Mouse (Mus musculus) midbrain, embryonic 12.5 days (tissue): Measurements from ENCODE around the gene Arhgap17. TPM values are rescaled to one million over a fixed set of nuclear protein-coding genes. Genes with fewer than 3 reads are reported as not detected.

Experiments used
- ATAC-seq: fragments of 200-750 bp; cut with Nextera tagmentation; 2 replicates; pipeline ENCODE4 v1.8.0; 2017; ENCODE audit warnings: low read depth, moderate TSS enrichment, moderate library complexity; ENCODE audit not compliant: low FRiP score
- H3K27ac ChIP-seq: fragments of 300-500 bp; sonication (generic); replicated peaks from 2 replicates; pipeline ENCODE4 v1.5.1; 2016; ENCODE audit warnings: mild to moderate bottlenecking
- H3K27me3 ChIP-seq: fragments of 300-500 bp; sonication (generic); 2 replicates; pipeline ENCODE4 v1.6.1; 2016; ENCODE audit warnings: mild to moderate bottlenecking
- H3K36me3 ChIP-seq: fragments of 300-500 bp; sonication (generic); 2 replicates; pipeline ENCODE4 v1.6.1; 2016
- H3K4me1 ChIP-seq: fragments of 300-500 bp; sonication (generic); 2 replicates; pipeline ENCODE4 v1.6.1; 2016
- H3K4me2 ChIP-seq: fragments of 300-500 bp; sonication (generic); replicated peaks from 2 replicates; pipeline ENCODE4 v1.6.1; 2016; ENCODE audit warnings: mild to moderate bottlenecking, moderate library complexity
- H3K4me3 ChIP-seq: fragments of 300-500 bp; sonication (generic); 2 replicates; pipeline ENCODE4 v1.5.1; 2016; ENCODE audit warnings: mild to moderate bottlenecking
- H3K9ac ChIP-seq: fragments of 300-500 bp; sonication (generic); replicated peaks from 2 replicates; pipeline ENCODE4 v1.6.1; 2016; ENCODE audit warnings: mild to moderate bottlenecking, moderate library complexity
- H3K9me3 ChIP-seq: fragments of 300-500 bp; sonication (generic); 2 replicates; pipeline ENCODE4 v1.6.1; 2016; ENCODE audit warnings: mild to moderate bottlenecking
- WGBS: fragments of 180-500 bp; shearing (Covaris S2); methylation state at CpG from one replicate; pipeline ENCODE4 v1.1.7; 2016; 5-methylcytosine and 5-hydroxymethylcytosine counted together
- polyA plus RNA-seq: library from polyadenylated mRNA; unstranded; fragments of >200 nt; fragmentation: Nextera tagmentation; extraction: Ambion mirVana; gene quantifications from 2 replicates; pipeline ENCODE4 v1.2.1, GENCODE M21; 2016

Gene Arhgap17
- polyA plus RNA-seq, 1 experiment from 2014 or later, result 25.7 TPM

GRCm38 (mm10) chr7:123367218-123368150 lies 2.2 kb downstream of the Arhgap17 start:
- H3K27me3 ChIP-seq, result no peaks in the 10 kb centered on the region; the same call in 1 of the 2 replicates
- H3K9me3 ChIP-seq, result no peaks in the 10 kb centered on the region
- H3K4me2 ChIP-seq, result peak overlapping the region; percentile 81
- no peak for ATAC-seq
- H3K4me3 ChIP-seq, result no peak overlapping the region
- H3K36me3 ChIP-seq, result no peaks in the 10 kb centered on the region
- H3K9ac ChIP-seq, result peak overlapping the region; percentile 87; the same call in 1 of the 2 replicates
- no peak overlapping the region for H3K27ac ChIP-seq
- WGBS, result 86% methylated on average over 16 of the region's 16 CpGs
- H3K4me1 ChIP-seq, result peaks cover 33% of the 10 kb centered on the region

GRCm38 (mm10) chr7:123366806-123367205 lies 2.9 kb downstream of the Arhgap17 start:
- ATAC-seq, result no peak
- H3K4me3 ChIP-seq, result no peak overlapping the region
- H3K4me1 ChIP-seq, result peaks cover 33% of the 10 kb centered on the region
- 78% methylated on average over 8 of the region's 8 CpGs for WGBS
- no peaks in the 10 kb centered on the region for H3K36me3 ChIP-seq
- no peak overlapping the region for H3K9ac ChIP-seq
- no peaks in the 10 kb centered on the region for H3K9me3 ChIP-seq
- no peak overlapping the region for H3K27ac ChIP-seq
- no peaks in the 10 kb centered on the region; the same call in 1 of the 2 replicates for H3K27me3 ChIP-seq
- no peak overlapping the region for H3K4me2 ChIP-seq

DNA sequence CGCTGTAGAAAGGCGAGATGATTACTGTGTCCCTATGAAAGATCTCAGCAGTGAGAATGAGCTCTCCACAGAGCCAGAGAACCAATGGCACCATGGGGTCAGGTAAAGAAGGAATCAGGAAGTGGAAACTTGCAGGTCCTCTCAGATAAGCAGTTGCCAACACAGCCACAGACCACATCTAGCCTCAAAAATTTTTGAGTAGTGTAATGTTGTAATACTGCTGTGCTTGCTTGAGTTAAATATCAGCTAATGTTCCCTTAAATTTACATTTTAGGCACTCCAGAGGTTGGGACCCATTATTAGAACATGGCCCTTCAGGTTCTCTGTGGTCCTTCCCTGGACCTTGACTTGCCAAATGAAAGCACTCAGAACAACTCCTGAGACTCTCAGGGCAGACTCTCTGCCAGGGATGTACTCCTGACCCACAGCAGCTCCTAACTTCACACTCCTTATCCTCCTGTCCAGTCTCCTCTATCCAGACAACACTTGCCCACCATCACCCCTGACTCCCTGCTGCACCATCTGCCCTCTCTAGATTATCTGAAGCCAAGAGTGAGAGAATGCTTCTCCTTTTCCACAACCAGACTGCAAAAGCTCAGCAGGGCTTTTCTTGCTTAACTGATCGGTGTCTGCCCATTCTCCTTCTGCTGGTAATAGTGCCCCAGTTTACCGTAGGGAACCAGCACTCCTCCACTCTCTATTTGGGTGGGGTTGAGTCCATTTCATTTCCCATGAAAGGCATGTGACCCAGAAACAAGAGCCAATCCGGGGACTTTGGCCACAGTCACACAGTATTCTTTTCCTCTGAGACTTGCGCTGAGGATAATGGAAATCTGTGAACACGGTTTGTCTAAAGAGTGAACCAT lies 3.6 kb downstream of the Arhgap17 start:
- Histone ChIP-seq H3K36me3 (no peaks in the 10 kb centered on the region), H3K9ac (no peak overlapping the region), H3K4me3 (no peak overlapping the region), H3K27me3 (no peaks in the 10 kb centered on the region), H3K9me3 (no peaks in the 10 kb centered on the region), H3K27ac (no peak overlapping the region), H3K4me1 (peaks cover 33% of the 10 kb centered on the region), H3K4me2 (no peak overlapping the region)
- ATAC-seq, result no peak
- 88% methylated on average over 7 of the region's 7 CpGs for WGBS

- Histone ChIP-seq H3K27ac (no peak overlapping the region), H3K9ac (no peak overlapping the region), H3K4me3 (no peak overlapping the region), H3K36me3 (no peaks in the 10 kb centered on the region), H3K27me3 (no peaks in the 10 kb centered on the region), H3K9me3 (no peaks in the 10 kb centered on the region), H3K4me1 (peaks cover 32% of the 10 kb centered on the region), H3K4me2 (no peak overlapping the region)
- ATAC-seq, result no peak
- WGBS, result 94% methylated on average over 8 of the region's 8 CpGs
Measured at GRCm38 (mm10) chr7:123363971-123364370, 5.7 kb downstream of the Arhgap17 start.

- H3K4me1 ChIP-seq, result peaks cover 20% of the 10 kb centered on the region
- no peak overlapping the region for H3K9ac ChIP-seq
- no peak for ATAC-seq
- no peaks in the 10 kb centered on the region for H3K36me3 ChIP-seq
- no peak overlapping the region for H3K4me3 ChIP-seq
- H3K4me2 ChIP-seq, result no peak overlapping the region
- H3K27ac ChIP-seq, result no peak overlapping the region
- H3K9me3 ChIP-seq, result no peaks in the 10 kb centered on the region
- 93% methylated on average over 3 of the region's 3 CpGs for WGBS
- no peaks in the 10 kb centered on the region for H3K27me3 ChIP-seq
Measured at GRCm38 (mm10) chr7:123362806-123363205, 6.9 kb downstream of the Arhgap17 start.

- peaks cover 6% of the 10 kb centered on the region for H3K4me1 ChIP-seq
- H3K4me3 ChIP-seq, result no peak overlapping the region
- no peaks in the 10 kb centered on the region for H3K36me3 ChIP-seq
- whole genome bisulfite sequencing, result 92% methylated on average over 7 of the region's 7 CpGs
- H3K4me2 ChIP-seq, result no peak overlapping the region
- no peak overlapping the region for H3K27ac ChIP-seq
- no peaks in the 10 kb centered on the region for H3K9me3 ChIP-seq
- H3K9ac ChIP-seq, result no peak overlapping the region
- ATAC-seq, result no peak
- H3K27me3 ChIP-seq, result no peaks in the 10 kb centered on the region
Measured at GRCm38 (mm10) chr7:123361229-123361980, 8.3 kb downstream of the Arhgap17 start.

GRCm38 (mm10) chr7:123360185-123360584 lies 9.5 kb downstream of the Arhgap17 start:
- Histone ChIP-seq H3K4me1 (peaks cover 4% of the 10 kb centered on the region), H3K27me3 (no peaks in the 10 kb centered on the region), H3K4me3 (no peak overlapping the region), H3K9me3 (no peaks in the 10 kb centered on the region), H3K36me3 (no peaks in the 10 kb centered on the region), H3K27ac (no peak overlapping the region), H3K4me2 (no peak overlapping the region), H3K9ac (no peak overlapping the region)
- 89% methylated on average over 5 of the region's 5 CpGs for WGBS
- ATAC-seq, result no peak

DNA sequence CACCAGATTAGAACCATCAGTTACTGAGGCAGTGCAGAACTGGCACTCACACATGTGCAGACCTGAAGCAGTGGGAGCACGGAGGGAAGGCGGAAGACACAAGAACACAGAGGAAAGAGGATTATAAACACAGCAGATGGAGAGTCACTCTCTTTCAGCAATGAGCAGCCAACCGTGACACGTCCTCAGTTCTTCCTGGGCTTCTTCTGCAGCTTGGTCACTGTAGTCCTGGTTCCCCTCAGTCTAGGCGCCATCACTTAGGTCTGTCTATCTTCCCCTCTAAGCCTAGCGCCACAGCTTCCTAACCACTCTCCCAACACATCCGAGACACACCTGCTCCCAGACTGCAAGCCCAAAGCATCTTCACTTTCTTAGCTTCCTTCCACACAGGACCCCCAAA lies 10.6 kb downstream of the Arhgap17 start:
- H3K27me3 ChIP-seq, result no peaks in the 10 kb centered on the region
- WGBS, result 50% methylated on average over 7 of the region's 7 CpGs
- H3K9me3 ChIP-seq, result no peaks in the 10 kb centered on the region
- H3K4me3 ChIP-seq, result no peak overlapping the region
- ATAC-seq, result 0 out of 2 replicates have a peak, but pooled peaks have one; percentile 41
- H3K36me3 ChIP-seq, result no peaks in the 10 kb centered on the region
- no peak overlapping the region for H3K27ac ChIP-seq
- peaks cover 4% of the 10 kb centered on the region for H3K4me1 ChIP-seq
- H3K4me2 ChIP-seq, result no peak overlapping the region
- no peak overlapping the region for H3K9ac ChIP-seq

DNA sequence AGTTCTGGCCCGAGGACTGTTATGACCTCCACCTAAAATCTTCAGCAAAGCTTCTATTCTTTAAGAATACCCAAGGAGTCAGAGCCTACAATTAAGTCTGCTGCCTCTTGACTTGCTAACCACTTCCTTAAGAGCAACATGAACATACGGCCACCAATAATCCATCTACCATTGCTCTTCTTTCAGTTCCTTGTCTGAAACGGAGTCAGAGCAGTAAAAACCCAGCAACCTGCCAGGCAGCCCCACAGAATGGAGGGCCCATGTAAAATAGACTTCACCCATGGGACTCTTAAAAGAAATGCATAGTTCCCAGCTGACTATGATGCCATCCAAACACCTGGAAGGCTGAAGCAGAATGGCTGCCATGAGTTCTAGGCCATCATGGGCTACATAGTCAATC lies 13.6 kb downstream of the Arhgap17 start:
- Histone ChIP-seq H3K9me3 (no peaks in the 10 kb centered on the region), H3K4me3 (no peak overlapping the region), H3K27ac (no peak overlapping the region), H3K27me3 (no peaks in the 10 kb centered on the region), H3K36me3 (no peaks in the 10 kb centered on the region), H3K4me2 (no peak overlapping the region), H3K9ac (no peak overlapping the region), H3K4me1 (peaks cover 4% of the 10 kb centered on the region)
- 88% methylated on average over 3 of the region's 3 CpGs for WGBS
- ATAC-seq, result no peak

- Histone ChIP-seq H3K36me3 (no peaks in the 10 kb centered on the region), H3K4me2 (no peak overlapping the region), H3K9ac (no peak overlapping the region), H3K27me3 (no peaks in the 10 kb centered on the region), H3K4me1 (peaks cover 10% of the 10 kb centered on the region), H3K9me3 (no peaks in the 10 kb centered on the region), H3K4me3 (no peak overlapping the region), H3K27ac (no peak overlapping the region)
- ATAC-seq, result no peak
- 98% methylated on average over 2 of the region's 2 CpGs for WGBS
Measured at GRCm38 (mm10) chr7:123354851-123355250, 14.9 kb downstream of the Arhgap17 start.

- no peak overlapping the region for H3K4me3 ChIP-seq
- H3K9ac ChIP-seq, result no peak overlapping the region
- no peak overlapping the region for H3K4me2 ChIP-seq
- no peaks in the 10 kb centered on the region for H3K36me3 ChIP-seq
- H3K27me3 ChIP-seq, result no peaks in the 10 kb centered on the region
- H3K9me3 ChIP-seq, result no peaks in the 10 kb centered on the region
- no peak overlapping the region for H3K27ac ChIP-seq
- peaks cover 13% of the 10 kb centered on the region for H3K4me1 ChIP-seq
- ATAC-seq, result no peak
- 88% methylated on average over 5 of the region's 5 CpGs for WGBS
Measured at GRCm38 (mm10) chr7:123354392-123354791, 15.3 kb downstream of the Arhgap17 start.
